Mouse (Mus musculus): Measurements from ENCODE around the gene Cers5. TPM values are rescaled to one million over a fixed set of nuclear protein-coding genes. Genes with fewer than 3 reads are reported as not detected.
A peak's percentile ranks its signal among the peaks of the same experiment; 100 is the strongest.
"Not testable (repeated sequence)": the region's sequence is repeated elsewhere in the genome, so short reads cannot be mapped to it uniquely, and the experiment has no call there.

Gene Cers5
- total RNA-seq (2021) = 10 to 100 TPM; 29.6 to 30.2 TPM

- DNase-seq = not testable (repeated sequence)
Observed at GRCm38 (mm10) chr15:99772881-99772924, at the start of gene Cers5. TSS of gene Cers5 (minus strand) at chr15:99772885.

GRCm38 (mm10) chr15:99819621-99820279, 47.1 kb upstream of the Cers5 start:
- no peak for DNase-seq

- no peak for DNase-seq
Observed at GRCm38 (mm10) chr15:99819109-99819440, 46.4 kb upstream of the Cers5 start.

GRCm38 (mm10) chr15:99818321-99819108, 45.8 kb upstream of the Cers5 start:
- peak; percentile 31 to 32 for DNase-seq

- DNase-seq = no peak
Observed at GRCm38 (mm10) chr15:99817343-99818235, 44.9 kb upstream of the Cers5 start.

GRCm38 (mm10) chr15:99815999-99816398, 43.3 kb upstream of the Cers5 start:
- no peak for DNase-seq

GRCm38 (mm10) chr15:99814554-99815260, 42.0 kb upstream of the Cers5 start:
- no peak for DNase-seq

GRCm38 (mm10) chr15:99813639-99814038, 41.0 kb upstream of the Cers5 start:
- no peak for DNase-seq

GRCm38 (mm10) chr15:99812097-99812496, 39.4 kb upstream of the Cers5 start:
- DNase-seq = no peak

- DNase-seq = peak; percentile 33 to 37
Observed at GRCm38 (mm10) chr15:99807776-99808735, 35.4 kb upstream of the Cers5 start.

- DNase-seq = no peak
Observed at GRCm38 (mm10) chr15:99806171-99806570, 33.5 kb upstream of the Cers5 start.

- DNase-seq = no peak
Observed at GRCm38 (mm10) chr15:99805673-99806072, 33.0 kb upstream of the Cers5 start.

GRCm38 (mm10) chr15:99803186-99803644, 30.5 kb upstream of the Cers5 start:
- DNase-seq = no peak

GRCm38 (mm10) chr15:99801885-99802572, 29.3 kb upstream of the Cers5 start:
- DNase-seq = no peak

GRCm38 (mm10) chr15:99799706-99800105, 27.0 kb upstream of the Cers5 start:
- no peak for DNase-seq

GRCm38 (mm10) chr15:99797898-99798297, 25.2 kb upstream of the Cers5 start:
- no peak for DNase-seq

- no peak for DNase-seq
Observed at GRCm38 (mm10) chr15:99796735-99797134, 24.1 kb upstream of the Cers5 start.

GRCm38 (mm10) chr15:99796066-99796465, 23.4 kb upstream of the Cers5 start:
- no peak for DNase-seq

- no peak for DNase-seq
Observed at GRCm38 (mm10) chr15:99792221-99792815, 19.6 kb upstream of the Cers5 start.

GRCm38 (mm10) chr15:99791003-99791402, 18.3 kb upstream of the Cers5 start:
- no peak for DNase-seq

- no peak for DNase-seq
Observed at GRCm38 (mm10) chr15:99790464-99790863, 17.8 kb upstream of the Cers5 start.

Measured in layer of hippocampus, postnatal 36 days (tissue).